In the genomic region with DNA sequence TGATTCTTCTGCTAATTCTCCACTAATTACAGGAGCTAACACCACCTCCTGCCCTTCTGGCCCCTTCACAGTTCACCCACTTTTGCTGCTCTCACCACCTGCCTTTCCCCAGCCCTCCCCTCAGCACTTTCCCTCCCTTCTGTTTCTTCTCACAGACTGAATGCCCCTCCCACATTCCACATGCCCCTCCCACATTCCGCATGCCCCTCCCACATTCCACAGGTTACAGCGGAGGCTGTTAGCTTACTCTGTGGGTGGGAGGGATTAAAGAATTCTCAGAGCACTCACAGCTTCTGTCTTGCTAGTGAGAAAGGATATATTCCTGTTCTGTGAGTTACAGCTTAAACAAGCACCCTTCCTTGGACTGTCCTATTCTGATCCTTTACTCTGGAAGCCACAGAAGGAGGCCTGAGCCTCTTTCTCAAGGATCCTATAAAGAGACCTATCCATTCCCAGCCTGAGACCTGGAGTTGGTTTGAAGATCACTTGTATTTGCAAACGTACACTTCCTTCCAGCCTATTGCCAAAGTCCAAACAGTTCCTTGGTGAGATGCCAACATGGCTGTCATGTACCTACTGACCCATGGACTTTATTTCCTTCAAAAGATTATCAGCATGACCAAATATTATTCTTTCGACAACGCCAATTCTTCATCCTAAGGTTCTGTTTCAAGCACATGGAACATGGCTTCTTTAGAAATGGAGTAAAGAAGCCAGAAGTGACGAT, we compare ENCODE assay signal across 10 mouse cellular contexts. TPM values are rescaled to one million over a fixed set of nuclear protein-coding genes. Genes with fewer than 3 reads are reported as not detected.
DNase-seq lines count a peak whose midpoint lies in the region; ATAC-seq and TF ChIP-seq lines count a peak whose summit lies in the region.
"Had no signal": no experiment of that assay in that cellular context is flagged by ENCODE, and none has a peak within 500 bp of the region (broad histone marks: within the 10 kb centered on the region; RNA-seq: fewer than 3 reads in every experiment).

No protein-coding gene starts in this region.

- no peak for TF ChIP-seq CTCF in liver, postnatal 0 days (IDR thresholded peaks at IDR 0.05; ENCODE audit: low read depth)

- no peak overlapping the region for H3K27ac ChIP-seq in liver, postnatal 0 days (ENCODE audit: low read depth)
- no peak overlapping the region for H3K27ac ChIP-seq in liver, embryonic 12.5 days

- no peaks in the 10 kb centered on the region for H3K9me3 ChIP-seq in liver, postnatal 0 days (ENCODE audit: low read length)
- no peaks in the 10 kb centered on the region for H3K9me3 ChIP-seq in liver, embryonic 12.5 days (replicated peaks)

- H3K4me2 ChIP-seq in liver, postnatal 0 days (ENCODE audit: low read depth, low read length), result no peak overlapping the region
- no peak overlapping the region for H3K4me2 ChIP-seq in liver, embryonic 12.5 days

- no peak overlapping the region for H3K9ac ChIP-seq in liver, postnatal 0 days (replicated peaks)
- H3K9ac ChIP-seq in liver, embryonic 12.5 days, result no peak overlapping the region

- H3K36me3 ChIP-seq in liver, postnatal 0 days (replicated peaks; ENCODE audit: insufficient read depth, low read length), result no peaks in the 10 kb centered on the region
- no peaks in the 10 kb centered on the region for H3K36me3 ChIP-seq in liver, embryonic 12.5 days

- no peaks in the 10 kb centered on the region for H3K27me3 ChIP-seq in liver, postnatal 0 days (ENCODE audit: insufficient read depth, low read length)
- peaks cover 4% of the 10 kb centered on the region for H3K27me3 ChIP-seq in liver, embryonic 12.5 days (replicated peaks)

- intact Hi-C loops in gastrocnemius, postnatal 36 days (cut with DNase I), result no loop called here

- WGBS in liver, postnatal 0 days (ENCODE audit: insufficient replicate concordance), result 49% methylated on average over 6 of the region's 6 CpGs
- WGBS in liver, embryonic 12.5 days (ENCODE audit: insufficient replicate concordance), result 49% methylated on average over 6 of the region's 6 CpGs

- ATAC-seq in liver, postnatal 0 days, result 0 out of 2 replicates have a peak, but pooled peaks have one; percentile 27
- no peak for ATAC-seq in liver, embryonic 12.5 days

- H3K4me1 ChIP-seq in liver, postnatal 0 days (ENCODE audit: insufficient read depth), result no peaks in the 10 kb centered on the region
- H3K4me1 ChIP-seq in liver, embryonic 12.5 days, result no peaks in the 10 kb centered on the region

- H3K4me3 ChIP-seq in liver, postnatal 0 days (ENCODE audit: low read depth, low read length), result no peak overlapping the region
- no peak overlapping the region for H3K4me3 ChIP-seq in liver, embryonic 12.5 days

- TF ChIP-seq EP300 in liver, postnatal 0 days (IDR thresholded peaks at IDR 0.05; ENCODE audit: low read depth), result no peak

- DNase-seq in liver, postnatal 0 days, result peak; percentile 32
- peak; percentile 27 for DNase-seq in embryo, embryonic 9.5 days (ENCODE audit: extremely low spot score)
- peak; percentile 86 for DNase-seq in kidney, adult 9 months
- peak; percentile 80 for DNase-seq in lung, postnatal 36 days
- no peak for DNase-seq in left cerebral cortex, adult 11 months (ENCODE audit: low spot score)
- no peak for DNase-seq in layer of hippocampus, adult 9-10 months (ENCODE audit: low spot score)
- no peak for DNase-seq in gastrocnemius, postnatal 36 days
- DNase-seq: cerebellum, adult 9-10 months; gastrocnemius, postnatal 10 days had no signal

RNA-seq across cellular contexts. Expression of gene Npas2, which starts 6.7 kb away (rescaled TPM):
- polyA plus RNA-seq in liver, postnatal 0 days (2015; fragmentation: Nextera tagmentation; extraction: Ambion mirVana), result 0.11 and 0.15 TPM in 2 replicates
- 0.06 and 0.18 TPM in 2 replicates for polyA plus RNA-seq in liver, embryonic 12.5 days (2016; fragmentation: Nextera tagmentation; extraction: Ambion mirVana)
- under 1 TPM; 0.54 to 0.96 TPM for total RNA-seq in gastrocnemius, postnatal 36 days (2021)

Comparison
In these comparisons a context has a peak if more than half of its experiments do, and no peak if none do; other contexts are left out.
1. DNase-seq: peak in liver, postnatal 0 days (single experiment), embryo, embryonic 9.5 days (single experiment), kidney, adult 9 months (single experiment) and lung, postnatal 36 days (single experiment); none in left cerebral cortex, adult 11 months (single experiment), layer of hippocampus, adult 9-10 months (single experiment) and gastrocnemius, postnatal 36 days (0 of 2).